Mouse (Mus musculus): ENCODE data around the gene Tmem104.

- TF ChIP-seq POLR2A (IDR thresholded peaks at IDR 0.05; ENCODE audit: borderline replicate concordance, extremely low read depth, low read depth, low read length) = no peak
- peak; percentile 32; the same call in 1 of the 2 replicates for TF ChIP-seq CTCF (IDR thresholded peaks at IDR 0.05; ENCODE audit: insufficient read depth, low read length)
Measured at GRCm38 (mm10) chr11:115264862-115265668, 77.8 kb downstream of the Tmem104 start.
